Mouse (Mus musculus): ENCODE results near the gene Fam49a. TPM values are rescaled to one million over a fixed set of nuclear protein-coding genes. Genes with fewer than 3 reads are reported as not detected.

Gene Fam49a
- polyA plus RNA-seq, 1 experiment, result 10.1 TPM

DNA sequence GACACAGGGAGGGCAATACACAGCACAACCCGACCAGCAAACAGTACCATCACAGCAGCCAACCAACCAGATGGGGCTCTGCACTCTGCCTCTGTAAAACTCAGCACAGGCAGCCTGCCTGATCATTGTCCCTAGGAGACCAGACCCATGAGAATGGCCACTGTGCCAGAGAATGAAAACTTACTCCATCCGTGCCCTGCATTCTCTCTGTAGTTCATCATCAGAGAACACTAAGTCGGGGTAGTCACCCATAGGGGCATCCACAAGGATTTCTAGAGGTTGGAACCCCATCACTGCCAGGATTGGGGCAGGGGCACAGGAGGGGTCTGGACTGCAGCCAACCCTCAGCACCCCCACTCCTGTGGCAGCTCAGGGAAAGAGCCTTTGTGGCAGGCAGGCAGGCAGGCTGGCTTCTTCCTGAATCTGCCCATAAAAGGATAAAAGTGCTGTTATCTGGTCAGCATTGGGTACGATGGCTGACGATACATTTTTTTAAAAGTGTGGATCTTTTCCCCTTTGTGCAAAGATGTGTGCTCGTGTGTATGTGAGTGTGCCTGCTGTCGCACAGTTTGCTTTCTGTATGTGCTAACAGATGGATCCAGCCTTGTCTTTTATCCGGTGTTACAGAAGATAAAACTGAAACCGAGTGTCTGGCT lies 25.3 kb downstream of the Fam49a start:
- no peaks in the 10 kb centered on the region for H3K27me3 ChIP-seq (ENCODE audit: control insufficient read depth, insufficient read depth, low read length, poor library complexity, severe bottlenecking)

DNA sequence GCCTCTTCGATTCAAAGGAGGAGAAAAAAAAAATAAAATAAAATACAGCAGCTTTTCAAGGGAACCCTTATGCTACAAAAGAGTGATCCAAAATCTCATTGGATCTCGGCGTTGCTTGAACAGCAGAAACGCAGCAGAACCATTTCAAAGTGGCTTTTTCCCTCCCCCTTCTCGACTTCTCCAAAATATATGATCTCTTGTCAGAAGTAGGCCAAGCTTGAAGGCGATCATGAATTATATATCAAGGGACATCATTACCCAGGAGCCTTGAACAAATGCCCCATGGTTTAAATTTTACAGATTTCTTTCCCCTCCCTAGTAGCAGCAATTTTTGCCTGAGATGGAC lies 25.8 kb downstream of the Fam49a start:
- no peaks in the 10 kb centered on the region for H3K27me3 ChIP-seq (ENCODE audit: control insufficient read depth, insufficient read depth, low read length, poor library complexity, severe bottlenecking)
- H3K9ac ChIP-seq (ENCODE audit: low read depth, poor library complexity, severe bottlenecking), result no peak overlapping the region
- H3K4me1 ChIP-seq (ENCODE audit: control insufficient read depth, insufficient read depth, low read length), result no peaks in the 10 kb centered on the region
- H3K9me3 ChIP-seq (replicated peaks; ENCODE audit: control insufficient read depth, insufficient read depth, low read length, poor library complexity, severe bottlenecking), result no peaks in the 10 kb centered on the region
- TF ChIP-seq CTCF (IDR thresholded peaks at IDR 0.05; ENCODE audit: low read depth, low read length) (no peak), EP300 (IDR thresholded peaks at IDR 0.05; ENCODE audit: insufficient read depth, low read depth, low read length) (no peak), POLR2A (IDR thresholded peaks at IDR 0.05; ENCODE audit: insufficient read depth, low read length) (no peak)
- no peak overlapping the region for H3K4me3 ChIP-seq (ENCODE audit: low read depth, low read length)
- H3K36me3 ChIP-seq (ENCODE audit: control insufficient read depth, insufficient read depth, low read length, poor library complexity, severe bottlenecking), result no peaks in the 10 kb centered on the region
- no peak overlapping the region for H3K27ac ChIP-seq (ENCODE audit: insufficient read depth, low read length)

More for the DNA sequence above, 25.3 kb downstream of the Fam49a start:
- no peaks in the 10 kb centered on the region for H3K4me1 ChIP-seq (ENCODE audit: control insufficient read depth, insufficient read depth, low read length)
- H3K27ac ChIP-seq (ENCODE audit: insufficient read depth, low read length), result no peak overlapping the region
- H3K9ac ChIP-seq (ENCODE audit: low read depth, poor library complexity, severe bottlenecking), result no peak overlapping the region
- H3K4me3 ChIP-seq (ENCODE audit: low read depth, low read length), result no peak overlapping the region
- H3K36me3 ChIP-seq (ENCODE audit: control insufficient read depth, insufficient read depth, low read length, poor library complexity, severe bottlenecking), result no peaks in the 10 kb centered on the region
- TF ChIP-seq EP300 (IDR thresholded peaks at IDR 0.05; ENCODE audit: insufficient read depth, low read depth, low read length), result no peak
- TF ChIP-seq CTCF (IDR thresholded peaks at IDR 0.05; ENCODE audit: low read depth, low read length), result no peak
- TF ChIP-seq POLR2A (IDR thresholded peaks at IDR 0.05; ENCODE audit: insufficient read depth, low read length), result no peak
- no peaks in the 10 kb centered on the region for H3K9me3 ChIP-seq (replicated peaks; ENCODE audit: control insufficient read depth, insufficient read depth, low read length, poor library complexity, severe bottlenecking)

DNA sequence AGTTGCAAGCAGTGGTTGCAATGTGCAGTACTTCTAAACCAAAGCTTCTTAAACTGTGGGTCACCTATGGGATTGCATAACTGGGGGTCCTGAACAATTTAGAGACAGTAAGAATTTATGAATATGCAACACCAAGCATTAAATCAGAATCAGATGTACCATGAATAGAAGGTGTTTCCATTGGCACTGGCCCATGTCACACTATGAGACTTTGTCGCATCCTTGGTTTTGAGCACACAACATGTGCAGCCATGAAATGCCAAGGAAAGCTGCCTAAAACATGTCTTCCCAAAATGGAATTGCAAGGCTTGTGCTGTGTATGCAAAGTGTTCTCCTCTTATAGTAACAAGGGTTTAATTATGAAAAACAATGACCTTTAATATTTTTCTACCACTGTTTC lies 26.6 kb downstream of the Fam49a start:
- Histone ChIP-seq H3K4me3 (ENCODE audit: low read depth, low read length) (no peak overlapping the region), H3K36me3 (ENCODE audit: control insufficient read depth, insufficient read depth, low read length, poor library complexity, severe bottlenecking) (no peaks in the 10 kb centered on the region), H3K4me1 (ENCODE audit: control insufficient read depth, insufficient read depth, low read length) (no peaks in the 10 kb centered on the region), H3K9ac (ENCODE audit: low read depth, poor library complexity, severe bottlenecking) (no peak overlapping the region), H3K9me3 (replicated peaks; ENCODE audit: control insufficient read depth, insufficient read depth, low read length, poor library complexity, severe bottlenecking) (no peaks in the 10 kb centered on the region), H3K27me3 (ENCODE audit: control insufficient read depth, insufficient read depth, low read length, poor library complexity, severe bottlenecking) (no peaks in the 10 kb centered on the region), H3K27ac (ENCODE audit: insufficient read depth, low read length) (no peak overlapping the region)
- TF ChIP-seq EP300 (IDR thresholded peaks at IDR 0.05; ENCODE audit: insufficient read depth, low read depth, low read length) (no peak), POLR2A (IDR thresholded peaks at IDR 0.05; ENCODE audit: insufficient read depth, low read length) (no peak)

- Histone ChIP-seq H3K36me3 (ENCODE audit: control insufficient read depth, insufficient read depth, low read length, poor library complexity, severe bottlenecking) (no peaks in the 10 kb centered on the region), H3K4me1 (ENCODE audit: control insufficient read depth, insufficient read depth, low read length) (no peaks in the 10 kb centered on the region), H3K27ac (ENCODE audit: insufficient read depth, low read length) (no peak overlapping the region), H3K9ac (ENCODE audit: low read depth, poor library complexity, severe bottlenecking) (no peak overlapping the region), H3K27me3 (ENCODE audit: control insufficient read depth, insufficient read depth, low read length, poor library complexity, severe bottlenecking) (no peaks in the 10 kb centered on the region), H3K4me3 (ENCODE audit: low read depth, low read length) (no peak overlapping the region), H3K9me3 (replicated peaks; ENCODE audit: control insufficient read depth, insufficient read depth, low read length, poor library complexity, severe bottlenecking) (no peaks in the 10 kb centered on the region)
- TF ChIP-seq EP300 (IDR thresholded peaks at IDR 0.05; ENCODE audit: insufficient read depth, low read depth, low read length) (no peak), CTCF (IDR thresholded peaks at IDR 0.05; ENCODE audit: low read depth, low read length) (no peak), POLR2A (IDR thresholded peaks at IDR 0.05; ENCODE audit: insufficient read depth, low read length) (no peak)
Observed at GRCm38 (mm10) chr12:12289636-12290035, 27.7 kb downstream of the Fam49a start.

DNA sequence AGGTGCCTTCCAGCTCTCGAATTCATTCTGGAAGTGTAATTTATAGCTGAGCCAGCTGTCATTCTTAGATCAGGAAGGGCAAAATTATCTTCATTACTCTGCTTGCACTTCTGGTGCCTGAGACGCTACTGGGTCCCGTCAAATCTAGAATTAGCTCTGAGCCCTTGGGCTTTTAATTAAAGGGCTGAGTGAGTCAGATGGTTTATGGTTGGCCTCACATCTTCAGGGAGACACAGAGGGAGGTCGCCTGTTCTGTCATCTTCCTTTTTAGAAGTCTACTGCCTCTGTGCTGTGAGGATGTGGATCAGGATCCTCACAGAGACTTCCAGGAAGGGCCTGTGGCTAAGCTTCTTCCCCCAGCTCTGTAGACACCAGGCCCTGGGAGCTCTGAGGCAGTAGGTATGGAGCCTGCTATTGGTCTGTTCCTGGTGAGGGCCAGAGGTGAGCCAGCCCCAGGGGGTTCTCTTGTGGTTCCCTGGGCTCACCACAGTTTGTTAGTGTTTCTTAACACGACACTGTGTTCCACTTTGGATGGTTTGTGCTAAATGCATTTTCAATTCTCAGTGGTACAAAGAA lies 30.2 kb downstream of the Fam49a start:
- no peaks in the 10 kb centered on the region for H3K27me3 ChIP-seq (ENCODE audit: control insufficient read depth, insufficient read depth, low read length, poor library complexity, severe bottlenecking)
- H3K9ac ChIP-seq (ENCODE audit: low read depth, poor library complexity, severe bottlenecking), result no peak overlapping the region

GRCm38 (mm10) chr12:12294380-12295171 lies 32.6 kb downstream of the Fam49a start:
- no peak overlapping the region for H3K9ac ChIP-seq (ENCODE audit: low read depth, poor library complexity, severe bottlenecking)
- H3K4me1 ChIP-seq (ENCODE audit: control insufficient read depth, insufficient read depth, low read length), result no peaks in the 10 kb centered on the region
- H3K36me3 ChIP-seq (ENCODE audit: control insufficient read depth, insufficient read depth, low read length, poor library complexity, severe bottlenecking), result no peaks in the 10 kb centered on the region
- no peak for TF ChIP-seq EP300 (IDR thresholded peaks at IDR 0.05; ENCODE audit: insufficient read depth, low read depth, low read length)
- no peak overlapping the region for H3K4me3 ChIP-seq (ENCODE audit: low read depth, low read length)
- H3K9me3 ChIP-seq (replicated peaks; ENCODE audit: control insufficient read depth, insufficient read depth, low read length, poor library complexity, severe bottlenecking), result no peaks in the 10 kb centered on the region
- no peaks in the 10 kb centered on the region for H3K27me3 ChIP-seq (ENCODE audit: control insufficient read depth, insufficient read depth, low read length, poor library complexity, severe bottlenecking)
- H3K27ac ChIP-seq (ENCODE audit: insufficient read depth, low read length), result no peak overlapping the region

More for the DNA sequence above, 30.2 kb downstream of the Fam49a start:
- TF ChIP-seq EP300 (IDR thresholded peaks at IDR 0.05; ENCODE audit: insufficient read depth, low read depth, low read length) (no peak), POLR2A (IDR thresholded peaks at IDR 0.05; ENCODE audit: insufficient read depth, low read length) (no peak), CTCF (IDR thresholded peaks at IDR 0.05; ENCODE audit: low read depth, low read length) (no peak)
- Histone ChIP-seq H3K4me1 (ENCODE audit: control insufficient read depth, insufficient read depth, low read length) (no peaks in the 10 kb centered on the region), H3K36me3 (ENCODE audit: control insufficient read depth, insufficient read depth, low read length, poor library complexity, severe bottlenecking) (no peaks in the 10 kb centered on the region), H3K4me3 (ENCODE audit: low read depth, low read length) (no peak overlapping the region), H3K9me3 (replicated peaks; ENCODE audit: control insufficient read depth, insufficient read depth, low read length, poor library complexity, severe bottlenecking) (no peaks in the 10 kb centered on the region), H3K27ac (ENCODE audit: insufficient read depth, low read length) (no peak overlapping the region)

All from ES-Bruce4 (cell line).